Mouse (Mus musculus): ENCODE measurements at regions not wholly inside any gene's neighbourhood (a gene's known extent, or its start where the extent isn't known, plus 50 kb on each side); places are given as distances from the start of the nearest gene placed in this dataset.

- TF ChIP-seq CTCF (IDR thresholded peaks at IDR 0.05; ENCODE audit: extremely low read depth, insufficient read depth, insufficient read length, insufficient replicate concordance) = no peak
- no peak for TF ChIP-seq POLR2A (IDR thresholded peaks at IDR 0.05; ENCODE audit: low read depth, low read length)
Measured at GRCm38 (mm10) chr3:35282106-35282505, 471.8 kb upstream of the Atp11b start.

Data from spleen, adult 2 months (tissue).